Mouse (Mus musculus) lung, embryonic 16.5 days (tissue): ENCODE data around the gene Nfxl1. TPM values are rescaled to one million over a fixed set of nuclear protein-coding genes. Genes with fewer than 3 reads are reported as not detected.

Source experiments
- ATAC-seq: fragments of 200-750 bp; cut with Nextera tagmentation; 2 replicates; pipeline ENCODE4 v1.8.0; 2017; ENCODE audit warnings: low read depth, mild to moderate bottlenecking, moderate library complexity
- H3K27ac ChIP-seq: fragments of 300-500 bp; sonication (generic); 2 replicates; pipeline ENCODE4 v1.5.1; 2014; ENCODE audit warnings: mild to moderate bottlenecking, control low read depth, low read length
- H3K27me3 ChIP-seq: fragments of 300-500 bp; sonication (generic); 2 replicates; pipeline ENCODE4 v1.6.1; 2014; ENCODE audit warnings: low read depth, low read length, mixed read lengths; ENCODE audit not compliant: control insufficient read depth, insufficient read depth
- H3K36me3 ChIP-seq: fragments of 300-500 bp; sonication (generic); 2 replicates; pipeline ENCODE4 v1.6.1; 2014; ENCODE audit warnings: low read length; ENCODE audit not compliant: control insufficient read depth, insufficient read depth
- H3K4me1 ChIP-seq: fragments of 300-500 bp; sonication (generic); replicated peaks from 2 replicates; pipeline ENCODE4 v1.6.1; 2014; ENCODE audit warnings: low read length, mixed read lengths; ENCODE audit not compliant: control insufficient read depth, insufficient read depth
- H3K4me2 ChIP-seq: fragments of 300-500 bp; sonication (generic); 2 replicates; pipeline ENCODE4 v1.6.1; 2014; ENCODE audit warnings: low read depth, low read length, control low read depth
- H3K4me3 ChIP-seq: fragments of 300-500 bp; sonication (generic); 2 replicates; pipeline ENCODE4 v1.5.1; 2014; ENCODE audit warnings: mild to moderate bottlenecking, low read length, control low read depth
- H3K9ac ChIP-seq: fragments of 300-500 bp; sonication (generic); 2 replicates; pipeline ENCODE4 v1.6.1; 2014; ENCODE audit warnings: low read length, control low read depth
- H3K9me3 ChIP-seq: fragments of 300-500 bp; sonication (generic); 2 replicates; pipeline ENCODE4 v1.6.1; 2016; ENCODE audit warnings: low read length; ENCODE audit not compliant: control insufficient read depth
- WGBS: fragments of 180-500 bp; shearing (Covaris S2); extraction: QIAGEN DNeasy Blood & Tissue Kit; methylation state at CpG from one replicate; pipeline ENCODE4 v1.1.7; 2014; 5-methylcytosine and 5-hydroxymethylcytosine counted together
- polyA plus RNA-seq: library from polyadenylated mRNA; unstranded; fragments of >200 nt; fragmentation: Nextera tagmentation; extraction: Ambion mirVana; gene quantifications from 2 replicates; pipeline ENCODE4 v1.2.1, GENCODE M21; 2015

Gene Nfxl1
- polyA plus RNA-seq, 1 experiment from 2014 or later = 12.8 TPM

DNA sequence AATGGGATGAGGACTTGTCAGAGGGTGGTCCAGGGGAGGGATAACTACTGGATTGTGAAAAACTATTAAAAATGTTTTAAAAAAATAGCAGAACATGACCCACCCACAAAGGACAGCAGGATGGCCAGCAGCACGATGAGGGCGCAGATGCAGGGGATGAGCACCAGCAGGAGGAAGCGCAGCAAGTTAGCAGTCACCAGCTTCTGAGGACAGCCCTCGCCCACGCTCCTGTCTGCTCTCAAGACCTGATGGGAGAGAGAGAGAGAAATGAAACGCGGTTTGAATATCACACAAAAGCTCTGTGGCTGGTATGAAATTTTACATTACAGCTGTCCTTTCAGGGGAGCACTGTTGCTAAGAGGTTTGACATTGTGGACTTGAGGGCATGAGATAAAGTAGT lies 87.7 kb downstream of the Nfxl1 start:
- Histone ChIP-seq H3K4me2 (no peak overlapping the region), H3K9ac (no peak overlapping the region), H3K27me3 (no peaks in the 10 kb centered on the region), H3K4me3 (no peak overlapping the region), H3K27ac (no peak overlapping the region), H3K36me3 (no peaks in the 10 kb centered on the region), H3K4me1 (no peaks in the 10 kb centered on the region; the same call in 1 of the 2 replicates), H3K9me3 (no peaks in the 10 kb centered on the region)
- 46% methylated on average over 7 of the region's 7 CpGs for WGBS
- ATAC-seq = no peak

- Histone ChIP-seq H3K27ac (no peak overlapping the region), H3K4me2 (no peak overlapping the region), H3K9ac (no peak overlapping the region), H3K27me3 (no peaks in the 10 kb centered on the region), H3K9me3 (no peaks in the 10 kb centered on the region), H3K4me1 (no peaks in the 10 kb centered on the region), H3K4me3 (no peak overlapping the region), H3K36me3 (no peaks in the 10 kb centered on the region)
- 65% methylated on average over 3 of the region's 3 CpGs for WGBS
- no peak for ATAC-seq
Measured at GRCm38 (mm10) chr5:72464932-72465331, 94.6 kb downstream of the Nfxl1 start.

Other genes with a start within 250 kb of the Nfxl1 start
- 2.0 and 2.4 TPM in 2 replicates for gene Corin, start 55.2 kb downstream of the Nfxl1 start, polyA plus RNA-seq
- gene Zar1, start 21.6 kb upstream of the Nfxl1 start, polyA plus RNA-seq = 0.20 TPM in 1 of 2 replicates, not detected in the other
- gene Gm5868, start 27.9 kb upstream of the Nfxl1 start, polyA plus RNA-seq = 0.63 TPM in 1 of 2 replicates, not detected in the other
- not detected in 2 replicates for gene Cnga1, start 84.6 kb upstream of the Nfxl1 start, polyA plus RNA-seq
- gene Nipal1, start 88.1 kb upstream of the Nfxl1 start, polyA plus RNA-seq = 2.9 and 4.5 TPM in 2 replicates
- 0.21 and 0.62 TPM in 2 replicates for gene Txk, start 193.1 kb upstream of the Nfxl1 start, polyA plus RNA-seq